Mouse (Mus musculus): Measurements from ENCODE around the gene Rxfp1. TPM values are rescaled to one million over a fixed set of nuclear protein-coding genes. Genes with fewer than 3 reads are reported as not detected.
A peak's percentile ranks its signal among the peaks of the same experiment; 100 is the strongest.

The Rxfp1 gene
- total and polyA plus RNA-seq, 2 experiments from 2014 or later, result 5.4 to 18.4 TPM

DNA sequence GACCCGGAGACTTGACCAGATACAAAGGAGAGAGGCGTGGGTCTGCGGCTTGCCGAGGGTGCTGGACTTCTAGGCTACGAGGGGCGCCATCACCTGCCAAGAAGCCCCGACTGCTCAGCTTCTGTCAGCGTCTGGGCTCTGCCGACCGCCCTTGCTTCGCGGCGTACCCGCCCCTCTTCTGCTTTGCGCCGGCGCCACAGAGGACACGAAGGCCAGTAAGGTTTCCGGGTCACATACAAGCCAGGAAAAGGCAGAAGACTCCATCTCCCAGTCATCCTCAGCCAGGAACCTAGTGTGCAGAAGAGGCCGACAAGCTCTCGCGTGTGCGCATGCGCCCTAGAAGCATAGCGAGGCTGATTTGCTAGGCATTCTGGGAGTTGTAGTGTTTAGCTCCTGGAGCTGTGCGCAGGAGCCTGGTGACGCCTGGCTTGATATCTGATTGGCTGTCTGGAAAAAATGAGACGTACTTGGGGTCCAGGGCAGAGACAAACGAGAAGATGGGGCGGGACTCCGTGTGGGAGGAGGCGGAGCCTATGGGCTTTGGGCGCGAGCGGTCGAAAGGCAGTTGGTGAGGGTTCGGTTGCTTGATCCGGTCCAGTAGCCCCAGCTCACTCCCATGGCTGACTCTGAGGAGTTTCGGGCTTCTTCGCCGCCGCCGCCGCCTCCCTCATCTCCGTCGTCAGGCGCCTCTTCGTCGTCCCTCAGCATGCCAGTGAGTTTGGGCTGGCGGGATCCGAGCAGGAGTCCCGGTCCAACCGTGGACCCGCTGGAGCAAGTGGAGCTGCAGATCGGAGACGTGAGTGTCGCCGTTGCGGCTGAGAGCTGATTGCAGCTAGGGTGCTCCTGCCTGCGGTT is 108.9 kb downstream of the Rxfp1 start, which contains the start of gene 4930579G24Rik:
Gene 4930579G24Rik, plus strand, starts transcription at position 519 of the 855 bp plus-strand sequence.
- Histone ChIP-seq H3K4me1 (ENCODE audit: control insufficient read depth, insufficient read depth) (peaks cover 3% of the 10 kb centered on the region; the same call in 1 of the 2 replicates), H3K4me2 (ENCODE audit: low read depth, low read length) (peak within 1 kb of the TSS; percentile 75), H3K4me3 (ENCODE audit: low read depth, low read length) (peak within 1 kb of the TSS; percentile 65), H3K27me3 (ENCODE audit: control insufficient read depth, insufficient read depth, low read length) (no peaks in the 10 kb centered on the region), H3K36me3 (replicated peaks; ENCODE audit: control insufficient read depth, insufficient read depth, low read length) (peaks cover 22% of the 10 kb centered on the region), H3K9ac (replicated peaks; ENCODE audit: low read depth, low read length) (peak within 1 kb of the TSS; percentile 76), H3K27ac (ENCODE audit: low read depth) (peak within 1 kb of the TSS; percentile 89), H3K9me3 (replicated peaks; ENCODE audit: control insufficient read depth, low read length) (no peaks in the 10 kb centered on the region)
- DNase-seq (ENCODE audit: low spot score) (peak; percentile 100), ATAC-seq (ENCODE audit: insufficient read depth, low read depth) (peak; percentile 95)
- no peak for TF ChIP-seq CTCF (IDR thresholded peaks at IDR 0.05; ENCODE audit: low read depth)
- no peak for TF ChIP-seq EP300 (IDR thresholded peaks at IDR 0.05; ENCODE audit: low read depth)
- WGBS, result under 1% methylated on average over 60 of the region's 60 CpGs

DNA sequence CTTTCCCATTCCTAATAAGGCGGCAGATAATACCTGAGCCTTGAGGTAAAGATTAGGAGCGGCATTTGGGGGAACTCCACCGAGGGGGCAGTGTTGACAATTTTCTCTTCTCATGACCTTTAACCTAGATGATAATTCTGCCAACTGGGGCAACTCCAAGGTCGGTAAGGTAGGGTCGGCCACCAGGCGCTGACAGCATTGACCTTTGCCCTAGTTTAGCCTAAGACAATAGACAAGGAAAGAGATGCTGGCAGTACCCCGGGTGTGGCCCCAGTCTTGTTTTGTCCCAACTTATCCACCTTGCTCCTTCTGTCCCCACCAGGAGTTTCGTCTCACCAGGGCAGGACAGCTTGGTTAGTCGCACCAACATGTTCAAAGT is 109.5 kb downstream of the Rxfp1 start:
- H3K4me2 ChIP-seq (ENCODE audit: low read depth, low read length), result peak overlapping the region; percentile 74
- H3K27ac ChIP-seq (ENCODE audit: low read depth), result peak overlapping the region; percentile 89
- H3K36me3 ChIP-seq (replicated peaks; ENCODE audit: control insufficient read depth, insufficient read depth, low read length), result peaks cover 19% of the 10 kb centered on the region
- peaks cover 3% of the 10 kb centered on the region; the same call in 1 of the 2 replicates for H3K4me1 ChIP-seq (ENCODE audit: control insufficient read depth, insufficient read depth)
- peak overlapping the region; percentile 76 for H3K9ac ChIP-seq (replicated peaks; ENCODE audit: low read depth, low read length)
- no peak for TF ChIP-seq EP300 (IDR thresholded peaks at IDR 0.05; ENCODE audit: low read depth)
- TF ChIP-seq CTCF (IDR thresholded peaks at IDR 0.05; ENCODE audit: low read depth), result no peak
- H3K9me3 ChIP-seq (replicated peaks; ENCODE audit: control insufficient read depth, low read length), result no peaks in the 10 kb centered on the region
- DNase-seq (ENCODE audit: low spot score) (peak; percentile 30), ATAC-seq (ENCODE audit: insufficient read depth, low read depth) (peak; percentile 28)
- H3K4me3 ChIP-seq (ENCODE audit: low read depth, low read length), result peak overlapping the region; percentile 65
- no peaks in the 10 kb centered on the region for H3K27me3 ChIP-seq (ENCODE audit: control insufficient read depth, insufficient read depth, low read length)
- WGBS, result under 1% methylated on average over 9 of the region's 9 CpGs

DNA sequence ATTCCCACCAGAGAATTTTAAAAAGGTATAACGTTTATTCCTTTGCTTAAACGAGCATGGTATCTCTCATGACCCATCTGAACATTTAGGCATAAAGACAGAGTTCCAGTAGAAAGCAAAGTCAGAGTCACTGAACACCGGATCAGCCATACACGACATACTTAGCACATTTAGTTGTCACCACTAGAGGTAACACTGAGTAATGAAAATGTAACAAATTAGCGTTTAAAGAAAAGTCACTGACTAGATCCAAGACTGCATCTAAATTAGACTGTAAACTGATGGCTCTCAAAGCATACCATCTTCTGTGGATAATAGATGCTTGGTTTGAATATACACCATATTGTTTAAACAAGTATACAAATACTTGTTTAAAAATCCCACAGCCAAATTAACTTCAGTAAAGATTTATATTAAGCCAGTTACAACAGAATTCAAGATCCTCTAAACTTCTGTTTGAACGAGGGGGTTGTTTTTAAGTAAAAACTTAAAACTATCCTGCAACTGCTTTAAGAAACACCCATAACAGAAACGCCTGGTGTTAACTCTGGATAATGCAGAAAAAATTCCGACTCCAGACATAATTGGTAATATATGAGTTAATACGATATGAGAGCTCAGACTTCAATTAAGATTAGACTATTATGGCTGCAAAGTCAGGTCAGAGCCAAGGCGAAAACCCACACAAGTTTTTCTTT is 110.0 kb downstream of the Rxfp1 start:
- peak overlapping the region; percentile 89 for H3K27ac ChIP-seq (ENCODE audit: low read depth)
- H3K4me2 ChIP-seq (ENCODE audit: low read depth, low read length), result peak overlapping the region; percentile 74
- H3K27me3 ChIP-seq (ENCODE audit: control insufficient read depth, insufficient read depth, low read length), result no peaks in the 10 kb centered on the region
- peaks cover 3% of the 10 kb centered on the region; the same call in 1 of the 2 replicates for H3K4me1 ChIP-seq (ENCODE audit: control insufficient read depth, insufficient read depth)
- H3K4me3 ChIP-seq (ENCODE audit: low read depth, low read length), result peak overlapping the region; percentile 65
- TF ChIP-seq CTCF (IDR thresholded peaks at IDR 0.05; ENCODE audit: low read depth) (peak; percentile 48), EP300 (IDR thresholded peaks at IDR 0.05; ENCODE audit: low read depth) (no peak)
- DNase-seq (ENCODE audit: low spot score) (peak; percentile 34), ATAC-seq (ENCODE audit: insufficient read depth, low read depth) (no peak)
- peak overlapping the region; percentile 76 for H3K9ac ChIP-seq (replicated peaks; ENCODE audit: low read depth, low read length)
- H3K36me3 ChIP-seq (replicated peaks; ENCODE audit: control insufficient read depth, insufficient read depth, low read length), result peaks cover 18% of the 10 kb centered on the region
- 9% methylated on average over 10 of the region's 10 CpGs for whole genome bisulfite sequencing
- H3K9me3 ChIP-seq (replicated peaks; ENCODE audit: control insufficient read depth, low read length), result no peaks in the 10 kb centered on the region

DNA sequence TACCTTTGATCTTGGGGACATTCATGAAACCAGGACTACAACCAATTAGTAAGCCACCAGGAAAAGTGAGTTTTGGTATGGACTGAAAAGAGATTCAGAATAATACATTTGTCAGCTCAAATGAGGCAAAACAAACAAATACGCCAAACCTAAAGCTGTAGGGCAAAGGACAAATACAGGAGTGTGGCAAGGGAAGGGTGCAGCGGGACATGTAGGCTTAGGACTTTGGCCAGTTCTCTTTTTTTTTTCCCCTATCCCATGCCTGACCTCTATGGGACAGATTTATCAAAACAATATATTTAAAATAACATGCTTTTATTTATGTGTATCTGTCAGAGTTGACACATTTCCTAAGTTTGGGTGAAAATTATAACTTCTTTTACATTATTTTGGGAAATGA is 127.8 kb downstream of the Rxfp1 start:
- 92% methylated on average over 2 of the region's 2 CpGs for WGBS
- Histone ChIP-seq H3K9me3 (replicated peaks; ENCODE audit: control insufficient read depth, low read length) (no peaks in the 10 kb centered on the region), H3K27me3 (ENCODE audit: control insufficient read depth, insufficient read depth, low read length) (no peaks in the 10 kb centered on the region), H3K27ac (ENCODE audit: low read depth) (no peak overlapping the region), H3K4me3 (ENCODE audit: low read depth, low read length) (no peak overlapping the region), H3K36me3 (replicated peaks; ENCODE audit: control insufficient read depth, insufficient read depth, low read length) (peaks cover 67% of the 10 kb centered on the region), H3K4me1 (ENCODE audit: control insufficient read depth, insufficient read depth) (no peaks in the 10 kb centered on the region), H3K4me2 (ENCODE audit: low read depth, low read length) (no peak overlapping the region), H3K9ac (replicated peaks; ENCODE audit: low read depth, low read length) (no peak overlapping the region)
- ATAC-seq (ENCODE audit: insufficient read depth, low read depth), result no peak
- DNase-seq (ENCODE audit: low spot score), result no peak
- no peak for TF ChIP-seq CTCF (IDR thresholded peaks at IDR 0.05; ENCODE audit: low read depth)
- no peak for TF ChIP-seq EP300 (IDR thresholded peaks at IDR 0.05; ENCODE audit: low read depth)

DNA sequence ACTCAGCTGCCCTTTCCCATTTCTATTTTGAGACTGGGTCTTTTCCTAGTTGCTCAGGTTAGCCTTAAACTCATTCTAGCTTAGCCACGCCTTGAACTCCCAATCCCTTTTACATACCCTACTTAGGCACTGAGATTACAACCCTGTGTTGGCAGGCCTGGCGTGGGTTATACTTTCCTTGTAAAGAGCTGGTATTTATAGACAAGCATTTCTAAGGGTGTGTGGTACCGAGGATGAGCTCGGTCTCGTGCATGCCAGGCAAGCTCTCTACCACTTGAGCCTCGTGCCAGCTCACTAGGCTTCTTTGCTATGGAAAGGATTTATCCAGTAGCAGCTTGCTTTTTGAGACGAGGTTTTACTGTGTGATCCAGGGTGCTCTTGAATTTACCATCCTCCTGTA is 142.2 kb downstream of the Rxfp1 start:
- Histone ChIP-seq H3K9me3 (replicated peaks; ENCODE audit: control insufficient read depth, low read length) (no peaks in the 10 kb centered on the region), H3K9ac (replicated peaks; ENCODE audit: low read depth, low read length) (no peak overlapping the region), H3K27me3 (ENCODE audit: control insufficient read depth, insufficient read depth, low read length) (no peaks in the 10 kb centered on the region), H3K4me3 (ENCODE audit: low read depth, low read length) (no peak overlapping the region), H3K36me3 (replicated peaks; ENCODE audit: control insufficient read depth, insufficient read depth, low read length) (peaks cover 57% of the 10 kb centered on the region), H3K27ac (ENCODE audit: low read depth) (no peak overlapping the region), H3K4me2 (ENCODE audit: low read depth, low read length) (no peak overlapping the region), H3K4me1 (ENCODE audit: control insufficient read depth, insufficient read depth) (peaks cover 6% of the 10 kb centered on the region; the same call in 1 of the 2 replicates)
- DNase-seq (ENCODE audit: low spot score) (peak; percentile 53), ATAC-seq (ENCODE audit: insufficient read depth, low read depth) (peak; percentile 72)
- WGBS, result 47% methylated on average over 7 of the region's 7 CpGs
- TF ChIP-seq CTCF (IDR thresholded peaks at IDR 0.05; ENCODE audit: low read depth) (no peak), EP300 (IDR thresholded peaks at IDR 0.05; ENCODE audit: low read depth) (no peak)

Measured in heart, postnatal 0 days (tissue).